In genomic region chr7:135537948-135538741, GRCm38 (mm10) we compare ENCODE assay signal across 8 mouse cellular contexts. TPM values are rescaled to one million over a fixed set of nuclear protein-coding genes. Genes with fewer than 3 reads are reported as not detected.
A peak's percentile ranks its signal among the peaks of the same experiment; 100 is the strongest.
DNase-seq lines count a peak whose midpoint lies in the region; ATAC-seq and TF ChIP-seq lines count a peak whose summit lies in the region.

No protein-coding gene starts in this region.

- peak; percentile 47 for DNase-seq in 416B (ENCODE audit: low read depth)
- peak; percentile 38 for DNase-seq in R1 (ENCODE audit: low read depth, low spot score)
- peak; percentile 26 for DNase-seq in embryonic facial prominence, embryonic 11.5 days (ENCODE audit: low spot score)
- peak; percentile 32 to 38 for DNase-seq in layer of hippocampus, adult 2 months (ENCODE audit: low spot score in 2 of 2)
- no peak for DNase-seq in adipocyte (ENCODE audit: low spot score)

- 2% methylated on average over 70 of the region's 71 CpGs for WGBS in embryonic facial prominence, embryonic 11.5 days
- under 1% methylated on average over 71 of the region's 71 CpGs for WGBS in heart, embryonic 12.5 days
- under 1% methylated on average over 71 of the region's 71 CpGs for WGBS in liver, embryonic 16.5 days (ENCODE audit: insufficient replicate concordance)
- WGBS in neural tube, embryonic 15.5 days = under 1% methylated on average over 68 of the region's 71 CpGs

- peak overlapping the region; percentile 97 for H3K4me2 ChIP-seq in embryonic facial prominence, embryonic 11.5 days (ENCODE audit: low read depth, low read length)
- H3K4me2 ChIP-seq in heart, embryonic 12.5 days = peak overlapping the region; percentile 97
- peak overlapping the region; percentile 88 for H3K4me2 ChIP-seq in liver, embryonic 16.5 days (ENCODE audit: low read depth, low read length)
- peak overlapping the region; percentile 91 for H3K4me2 ChIP-seq in neural tube, embryonic 15.5 days

- no peaks in the 10 kb centered on the region; the same call in 1 of the 2 replicates for H3K4me1 ChIP-seq in embryonic facial prominence, embryonic 11.5 days (ENCODE audit: control insufficient read depth, insufficient read depth, low read length)
- peaks cover 4% of the 10 kb centered on the region; the same call in 1 of the 2 replicates for H3K4me1 ChIP-seq in heart, embryonic 12.5 days (replicated peaks)
- peaks cover 6% of the 10 kb centered on the region for H3K4me1 ChIP-seq in liver, embryonic 16.5 days (ENCODE audit: control insufficient read depth, low read depth, low read length)
- H3K4me1 ChIP-seq in neural tube, embryonic 15.5 days = peaks cover 23% of the 10 kb centered on the region

- peaks cover 13% of the 10 kb centered on the region for H3K27me3 ChIP-seq in embryonic facial prominence, embryonic 11.5 days (ENCODE audit: control insufficient read depth, insufficient read depth, low read length)
- H3K27me3 ChIP-seq in heart, embryonic 12.5 days (replicated peaks) = peaks cover 40% of the 10 kb centered on the region
- H3K27me3 ChIP-seq in liver, embryonic 16.5 days (ENCODE audit: control insufficient read depth, insufficient read depth, low read depth, low read length) = peaks cover 5% of the 10 kb centered on the region; the same call in 1 of the 2 replicates
- H3K27me3 ChIP-seq in neural tube, embryonic 15.5 days (replicated peaks) = peaks cover 7% of the 10 kb centered on the region; the same call in 1 of the 2 replicates

- H3K27ac ChIP-seq in embryonic facial prominence, embryonic 11.5 days (replicated peaks; ENCODE audit: low read depth, low read length) = no peak overlapping the region
- H3K27ac ChIP-seq in heart, embryonic 12.5 days (ENCODE audit: poor library complexity, severe bottlenecking) = no peak overlapping the region
- peak overlapping the region; percentile 92 for H3K27ac ChIP-seq in layer of hippocampus, adult 2 months
- H3K27ac ChIP-seq in liver, embryonic 16.5 days (ENCODE audit: low read length) = no peak overlapping the region
- H3K27ac ChIP-seq in neural tube, embryonic 15.5 days (replicated peaks) = peak overlapping the region; percentile 92

- peak; percentile 75 for ATAC-seq in embryonic facial prominence, embryonic 11.5 days (replicated peaks; ENCODE audit: insufficient number of reproducible peaks, low FRiP score, low TSS enrichment, low read depth)
- peak; percentile 53 for ATAC-seq in heart, embryonic 12.5 days (ENCODE audit: insufficient number of reproducible peaks, low FRiP score)
- ATAC-seq in liver, embryonic 16.5 days (ENCODE audit: low read depth) = peak; percentile 25; the same call in 1 of the 2 replicates
- peak; percentile 69 for ATAC-seq in neural tube, embryonic 15.5 days (ENCODE audit: low FRiP score)

- peak overlapping the region; percentile 57 for H3K9ac ChIP-seq in embryonic facial prominence, embryonic 11.5 days (replicated peaks; ENCODE audit: low read length)
- peak overlapping the region; percentile 72 for H3K9ac ChIP-seq in heart, embryonic 12.5 days
- H3K9ac ChIP-seq in liver, embryonic 16.5 days (ENCODE audit: low read depth, low read length) = peak overlapping the region; percentile 72
- peak overlapping the region; percentile 86 for H3K9ac ChIP-seq in neural tube, embryonic 15.5 days (replicated peaks)

- no peak; the same call in 1 of the 2 replicates for TF ChIP-seq CTCF in layer of hippocampus, adult 2 months (conservative IDR thresholded peaks at IDR 0.05)

- no peaks in the 10 kb centered on the region for H3K9me3 ChIP-seq in embryonic facial prominence, embryonic 11.5 days (replicated peaks; ENCODE audit: control insufficient read depth, low read length)
- no peaks in the 10 kb centered on the region for H3K9me3 ChIP-seq in heart, embryonic 12.5 days (replicated peaks)
- no peaks in the 10 kb centered on the region for H3K9me3 ChIP-seq in liver, embryonic 16.5 days (replicated peaks; ENCODE audit: control insufficient read depth, low read length)
- no peaks in the 10 kb centered on the region for H3K9me3 ChIP-seq in neural tube, embryonic 15.5 days (replicated peaks)

- H3K4me3 ChIP-seq in embryonic facial prominence, embryonic 11.5 days (ENCODE audit: low read depth, low read length) = peak overlapping the region; percentile 62
- H3K4me3 ChIP-seq in heart, embryonic 12.5 days = peak overlapping the region; percentile 66
- peak overlapping the region; percentile 72 for H3K4me3 ChIP-seq in layer of hippocampus, adult 2 months
- H3K4me3 ChIP-seq in liver, embryonic 16.5 days (ENCODE audit: low read depth, low read length) = peak overlapping the region; percentile 63
- peak overlapping the region; percentile 80 for H3K4me3 ChIP-seq in neural tube, embryonic 15.5 days (replicated peaks)

- H3K36me3 ChIP-seq in embryonic facial prominence, embryonic 11.5 days (replicated peaks; ENCODE audit: control insufficient read depth, insufficient read depth, low read depth, low read length) = no peaks in the 10 kb centered on the region
- H3K36me3 ChIP-seq in heart, embryonic 12.5 days = no peaks in the 10 kb centered on the region
- H3K36me3 ChIP-seq in liver, embryonic 16.5 days (ENCODE audit: control insufficient read depth, insufficient read depth) = no peaks in the 10 kb centered on the region
- no peaks in the 10 kb centered on the region for H3K36me3 ChIP-seq in neural tube, embryonic 15.5 days

RNA-seq across cellular contexts. Expression of gene Ptpre, which starts 0.9 kb away (rescaled TPM):
- polyA plus RNA-seq in embryonic facial prominence, embryonic 11.5 days (2014; fragmentation: Nextera tagmentation; extraction: Ambion mirVana) = 1.0 and 1.2 TPM in 2 replicates
- 2.7 and 2.8 TPM in 2 replicates for polyA plus RNA-seq in heart, embryonic 12.5 days (2016; fragmentation: Nextera tagmentation; extraction: Ambion mirVana)
- total RNA-seq in layer of hippocampus, adult 2 months (2021) = 10 to 100 TPM; 50.7 to 51.4 TPM
- polyA plus RNA-seq in liver, embryonic 16.5 days (2015; fragmentation: Nextera tagmentation; extraction: Ambion mirVana) = 2.7 and 3.0 TPM in 2 replicates
- 10.0 and 11.0 TPM in 2 replicates for polyA plus RNA-seq in neural tube, embryonic 15.5 days (2015; fragmentation: Nextera tagmentation; extraction: Ambion mirVana)

RNA-seq across cellular contexts. Expression of gene Clrn3, which starts 9.7 kb away (rescaled TPM):
- polyA plus RNA-seq in embryonic facial prominence, embryonic 11.5 days (2014; fragmentation: Nextera tagmentation; extraction: Ambion mirVana) = not detected in 2 replicates
- not detected in 2 replicates for polyA plus RNA-seq in heart, embryonic 12.5 days (2016; fragmentation: Nextera tagmentation; extraction: Ambion mirVana)
- not detected for total RNA-seq in layer of hippocampus, adult 2 months (2021)
- 0.13 TPM in 1 of 2 replicates, not detected in the other for polyA plus RNA-seq in liver, embryonic 16.5 days (2015; fragmentation: Nextera tagmentation; extraction: Ambion mirVana)
- 1.5 TPM in 1 of 2 replicates, not detected in the other for polyA plus RNA-seq in neural tube, embryonic 15.5 days (2015; fragmentation: Nextera tagmentation; extraction: Ambion mirVana)

Comparison
In these comparisons a context has a peak if more than half of its experiments do, and no peak if none do; other contexts are left out.
1. ATAC-seq: peak in every context shown above with its lines; median percentile 75 in embryonic facial prominence, embryonic 11.5 days; 69 in neural tube, embryonic 15.5 days; 53 in heart, embryonic 12.5 days; 25 in liver, embryonic 16.5 days.
2. H3K27ac ChIP-seq: peak in layer of hippocampus, adult 2 months (single experiment) and neural tube, embryonic 15.5 days (single experiment); none in embryonic facial prominence, embryonic 11.5 days (single experiment), heart, embryonic 12.5 days (single experiment) and liver, embryonic 16.5 days (single experiment).
3. Peak in every context shown above with its lines, with median percentiles within 50 percentile points of each other: H3K4me2 ChIP-seq, H3K4me3 ChIP-seq and H3K9ac ChIP-seq.